Mouse (Mus musculus) C2C12 (cell line): ENCODE measurements around the gene Sema4g.

Experiments
- CEBPB ChIP-seq: IDR thresholded peaks from one replicate; pipeline ENCODE4 v1.6.1; 2011; ENCODE audit warnings: low read depth, mild to moderate bottlenecking, control low read depth, moderate library complexity
- CTCF ChIP-seq: IDR thresholded peaks from one replicate; pipeline ENCODE4 v1.5.1; 2011; ENCODE audit not compliant: control insufficient read depth, insufficient read depth, insufficient read length
- MAX ChIP-seq: IDR thresholded peaks from one replicate; pipeline ENCODE4 v1.6.1; 2011; ENCODE audit warnings: mild to moderate bottlenecking, control low read depth
- MYOG ChIP-seq: IDR thresholded peaks from one replicate; pipeline ENCODE4 v1.6.1; 2011; ENCODE audit not compliant: control insufficient read depth, insufficient read length; ENCODE audit errors: extremely low read depth
- USF1 ChIP-seq: IDR thresholded peaks from one replicate; pipeline ENCODE4 v1.6.1; 2011; ENCODE audit warnings: low read depth, mild to moderate bottlenecking, control low read depth, moderate library complexity

- no peak for TF ChIP-seq CTCF
- no peak for TF ChIP-seq USF1
- no peak for TF ChIP-seq MYOG
- no peak for TF ChIP-seq MAX
- no peak for TF ChIP-seq CEBPB
Measured at GRCm38 (mm10) chr19:45012636-45013035, 23.7 kb downstream of the Sema4g start.
